Mouse (Mus musculus) stomach, postnatal 0 days (tissue): ENCODE data around the gene Slc4a1.

ENCODE experiments used
- CTCF ChIP-seq: IDR thresholded peaks from 2 replicates; pipeline ENCODE4 v1.5.1; 2016; ENCODE audit warnings: antibody characterized with exemption, low read depth, mild to moderate bottlenecking, moderate library complexity
- EP300 ChIP-seq: optimal IDR thresholded peaks from 2 replicates; pipeline ENCODE3; 2016; ENCODE audit warnings: antibody characterized with exemption

GRCm38 (mm10) chr11:102403657-102404056 lies 37.7 kb upstream of the Slc4a1 start:
- TF ChIP-seq CTCF (no peak), EP300 (no peak)
